In genomic region chr2:180695176-180695575, GRCm38 (mm10) we compare ENCODE assay signal across 19 mouse cellular contexts. TPM values are rescaled to one million over a fixed set of nuclear protein-coding genes. Genes with fewer than 3 reads are reported as not detected.
DNase-seq lines count a peak whose midpoint lies in the region; ATAC-seq and TF ChIP-seq lines count a peak whose summit lies in the region.
"Had no signal": no experiment of that assay in that cellular context is flagged by ENCODE, and none has a peak within 500 bp of the region (broad histone marks: within the 10 kb centered on the region; RNA-seq: fewer than 3 reads in every experiment).

No protein-coding gene starts in this region.

- H3K36me3 ChIP-seq in megakaryocyte, embryonic 14.5 days (replicated peaks; ENCODE audit: low read length) = peaks cover 14% of the 10 kb centered on the region
- H3K36me3 ChIP-seq: intestine, embryonic 15.5 days had no signal

- POLR2A ChIA-PET in Patski (lab: Charles Lee) = interaction anchor here (0.8 kb wide), 1 partner anchor 29 kb away, joined by 3 read pairs; no protein-coding TSS in a partner anchor

- peak; percentile 34 to 44 for DNase-seq in spleen, postnatal 36 days (ENCODE audit: low spot score in 2 of 2)
- DNase-seq in spleen, postnatal 4 days (ENCODE audit: low spot score in 2 of 2) = no peak
- DNase-seq in Patski (ENCODE audit: low read depth, low spot score) = no peak
- DNase-seq in embryo, embryonic 10.5 days (ENCODE audit: low spot score) = no peak
- no peak for DNase-seq in thymus, postnatal 14 days
- no peak for DNase-seq in cerebellum, adult 9-10 months
- DNase-seq: adrenal gland, adult 2 months; cerebellum, adult 8-10 months; retina, postnatal 1 day; thymus, postnatal 36 days had no signal

- peak overlapping the region; percentile 53 for H3K4me3 ChIP-seq in megakaryocyte, embryonic 14.5 days (replicated peaks)
- H3K4me3 ChIP-seq: forebrain, embryonic 15.5 days; hindbrain, embryonic 12.5 days; intestine, embryonic 15.5 days; kidney, embryonic 15.5 days; limb, embryonic 12.5 days; neural tube, embryonic 15.5 days had no signal

- CTCF ChIA-PET in Patski (lab: Charles Lee) = interaction anchor here (1.2 to 1.7 kb wide), 4 partner anchors 9 to 15 kb away, joined by 4 read pairs; no protein-coding TSS in a partner anchor

- in situ Hi-C loops in Patski (cut with MboI; ENCODE audit: low pct_unique_long_range_greater_than_20kb) = no loop called here

- H3K9me3 ChIP-seq in megakaryocyte, embryonic 14.5 days = no peaks in the 10 kb centered on the region
- H3K9me3 ChIP-seq: forebrain, embryonic 15.5 days; hindbrain, embryonic 12.5 days; intestine, embryonic 15.5 days; kidney, embryonic 15.5 days; limb, embryonic 12.5 days; neural tube, embryonic 15.5 days had no signal

- H3K27me3 ChIP-seq in Patski = no peaks in the 10 kb centered on the region
- no peaks in the 10 kb centered on the region for H3K27me3 ChIP-seq in megakaryocyte, embryonic 14.5 days (replicated peaks)
- H3K27me3 ChIP-seq: forebrain, embryonic 15.5 days; hindbrain, embryonic 12.5 days; intestine, embryonic 15.5 days; kidney, embryonic 15.5 days; limb, embryonic 12.5 days; neural tube, embryonic 15.5 days had no signal

- H3K4me1 ChIP-seq in megakaryocyte, embryonic 14.5 days = peaks cover 100% of the 10 kb centered on the region

- no peak for TF ChIP-seq CTCF in Patski (IDR thresholded peaks at IDR 0.05)

- peak; percentile 54 for ATAC-seq in Patski
- ATAC-seq: forebrain, embryonic 15.5 days; intestine, embryonic 15.5 days had no signal

RNA-seq across cellular contexts. Expression of gene Dido1, which starts 14.6 kb away (rescaled TPM):
- 30.8 TPM for polyA plus RNA-seq in Patski (2021)
- polyA plus RNA-seq in megakaryocyte, embryonic 14.5 days (2012; ENCODE audit: insufficient read depth, low replicate concordance) = 3.4 and 8.4 TPM in 2 replicates

RNA-seq across cellular contexts. Expression of gene Gid8, which starts 14.7 kb away (rescaled TPM):
- 54.1 TPM for polyA plus RNA-seq in Patski (2021)
- polyA plus RNA-seq in megakaryocyte, embryonic 14.5 days (2012; ENCODE audit: insufficient read depth, low replicate concordance) = 10.8 TPM in 1 of 2 replicates, not detected in the other

RNA-seq across cellular contexts. Expression of gene Slc17a9, which starts 29.9 kb away (rescaled TPM):
- 0.12 TPM for polyA plus RNA-seq in Patski (2021)
- polyA plus RNA-seq in megakaryocyte, embryonic 14.5 days (2012; ENCODE audit: insufficient read depth, low replicate concordance) = 3.5 and 6.1 TPM in 2 replicates

RNA-seq across cellular contexts. Expression of gene Tcfl5, which starts 52.7 kb away (rescaled TPM):
- not detected for polyA plus RNA-seq in Patski (2021)
- 0.44 TPM in 1 of 2 replicates, not detected in the other for polyA plus RNA-seq in megakaryocyte, embryonic 14.5 days (2012; ENCODE audit: insufficient read depth, low replicate concordance)
- polyA plus RNA-seq: adrenal gland, adult 2 months; heart, embryonic 14.5 days; intestine, embryonic 15.5 days; small intestine, adult 2 months had no signal

Comparison
In these comparisons a context has a peak if more than half of its experiments do, and no peak if none do; other contexts are left out.
1. DNase-seq: peak in spleen, postnatal 36 days (2 of 2); none in spleen, postnatal 4 days (0 of 2), Patski (single experiment), embryo, embryonic 10.5 days (single experiment), thymus, postnatal 14 days (single experiment) and cerebellum, adult 9-10 months (single experiment).